Mouse (Mus musculus): ENCODE data around the gene Sept9.

Sept9 gene

DNA sequence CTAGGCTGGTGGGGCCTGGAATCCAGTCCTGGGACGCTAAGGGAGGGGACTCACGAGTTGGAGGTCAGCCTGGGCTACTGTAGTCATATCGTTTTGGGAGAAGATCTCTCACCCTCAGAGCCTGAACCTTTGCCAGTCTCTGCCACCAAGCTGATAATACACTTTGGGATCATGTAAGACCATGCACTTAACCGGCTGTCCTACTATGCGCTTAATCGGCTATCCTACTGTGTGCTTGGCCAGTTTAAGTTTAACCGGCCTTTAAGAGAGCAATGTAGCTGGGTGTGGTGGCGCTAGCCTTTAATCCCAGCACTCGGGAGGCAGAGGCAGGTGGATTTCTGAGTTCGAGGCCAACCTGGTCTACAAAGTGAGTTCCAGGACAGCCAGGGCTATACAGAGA lies 173.1 kb downstream of the Sept9 start:
- WGBS: 89% methylated on average over 10 of the region's 10 CpGs

- 57% methylated on average over 20 of the region's 20 CpGs for WGBS
Observed at GRCm38 (mm10) chr11:117373195-117373594, 173.7 kb downstream of the Sept9 start.

DNA sequence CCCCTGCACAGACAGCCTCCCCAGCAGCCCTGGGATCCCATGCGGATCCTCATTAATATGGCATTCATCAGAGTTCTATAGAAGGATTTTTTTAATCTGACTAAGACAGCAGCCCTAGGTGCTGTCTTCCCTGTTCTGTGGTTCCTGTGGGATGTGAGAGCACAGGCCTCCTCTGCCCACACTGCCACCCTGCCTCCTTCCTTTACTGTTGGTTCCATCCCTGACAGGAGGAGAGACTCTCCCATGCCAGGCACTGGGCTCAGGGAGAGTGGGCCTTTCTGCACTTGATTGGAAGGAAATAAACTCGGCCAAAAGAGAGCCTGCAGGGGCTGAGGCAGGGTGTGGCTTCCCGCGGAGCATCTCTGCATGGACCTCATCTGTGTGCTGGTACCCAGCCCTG lies 174.4 kb downstream of the Sept9 start:
- 40% methylated on average over 4 of the region's 4 CpGs for WGBS

DNA sequence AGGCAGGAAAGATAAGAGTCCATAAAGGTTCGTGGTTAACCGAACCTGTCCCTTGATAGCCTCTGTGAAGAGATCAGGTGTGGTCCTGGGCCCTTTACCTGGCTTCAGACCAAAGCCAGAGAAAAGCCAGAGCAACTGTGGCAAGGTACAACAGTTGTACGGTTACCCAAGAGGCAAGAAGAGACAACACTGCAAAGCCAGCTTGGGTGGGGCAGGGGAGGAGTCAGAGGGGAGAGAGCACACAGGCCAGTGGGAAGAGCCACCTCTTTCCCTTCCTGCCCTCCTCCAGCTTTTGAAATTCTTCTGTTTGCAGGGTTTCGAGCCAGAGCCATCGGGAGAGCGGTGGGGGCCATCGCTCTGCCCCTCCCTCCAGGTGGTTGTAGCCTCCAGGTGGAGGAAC lies 174.8 kb downstream of the Sept9 start:
- WGBS: 77% methylated on average over 7 of the region's 7 CpGs

DNA sequence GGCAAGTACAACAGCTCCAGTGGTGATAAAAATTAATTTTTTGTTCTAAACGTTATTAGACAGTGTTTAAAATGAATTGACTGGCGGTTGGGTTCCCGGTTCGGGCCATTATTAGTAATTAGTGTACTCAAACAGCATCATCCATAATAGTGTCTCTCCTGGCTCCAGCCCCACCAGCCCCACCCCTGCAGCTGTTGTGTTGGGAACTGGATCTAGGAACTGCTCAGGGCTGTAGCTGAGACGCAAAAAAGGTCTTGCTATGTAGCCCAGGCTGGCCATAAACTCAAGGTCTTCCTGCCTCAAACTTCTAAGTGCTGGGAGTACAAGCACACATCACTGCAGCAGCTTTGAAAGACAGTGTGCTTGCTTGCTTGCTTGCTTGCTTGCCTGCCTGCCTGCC lies 180.3 kb downstream of the Sept9 start:
- 68% methylated on average over 5 of the region's 5 CpGs for WGBS

- WGBS: 44% methylated on average over 9 of the region's 9 CpGs
Observed at GRCm38 (mm10) chr11:117384235-117384634, 184.8 kb downstream of the Sept9 start.

- WGBS: under 1% methylated on average over 16 of the region's 16 CpGs
Observed at GRCm38 (mm10) chr11:117384897-117385296, 185.4 kb downstream of the Sept9 start.

DNA sequence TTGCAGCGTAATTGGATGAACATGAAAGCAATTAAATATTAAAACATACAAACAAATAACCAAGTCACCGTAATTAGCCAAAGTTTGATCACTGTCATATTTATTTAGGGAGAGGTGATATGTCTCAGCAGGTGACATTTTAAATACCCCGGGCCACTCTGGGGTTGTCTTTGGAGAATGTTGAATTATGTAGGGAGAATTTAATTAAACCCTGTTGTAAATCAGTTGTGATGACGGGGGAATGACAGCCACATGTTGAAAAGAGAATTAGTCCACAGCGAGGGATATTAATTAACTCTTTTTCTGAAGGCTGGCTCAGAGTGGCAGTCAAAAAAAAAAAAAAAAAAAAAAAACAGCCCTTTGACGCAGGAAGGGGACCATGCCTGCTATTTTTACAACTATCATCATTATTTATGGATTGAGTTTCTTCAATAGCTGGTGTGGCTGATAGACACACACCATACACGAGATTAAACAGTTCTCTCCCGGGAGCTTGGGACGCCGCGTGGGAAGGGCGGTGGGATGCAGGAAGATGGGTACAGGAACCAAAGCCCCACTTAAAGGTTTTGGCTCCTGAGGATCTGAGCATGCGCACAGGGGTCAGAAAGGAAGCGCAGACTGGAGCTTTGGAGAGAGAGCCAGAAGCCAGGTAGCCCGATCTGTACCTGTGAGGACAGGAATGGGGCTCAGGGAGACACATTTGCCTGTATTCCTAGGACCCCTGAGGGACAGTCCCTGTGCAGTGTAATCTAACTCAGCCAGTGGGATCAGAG lies 186.1 kb downstream of the Sept9 start:
- WGBS: 35% methylated on average over 15 of the region's 15 CpGs

DNA sequence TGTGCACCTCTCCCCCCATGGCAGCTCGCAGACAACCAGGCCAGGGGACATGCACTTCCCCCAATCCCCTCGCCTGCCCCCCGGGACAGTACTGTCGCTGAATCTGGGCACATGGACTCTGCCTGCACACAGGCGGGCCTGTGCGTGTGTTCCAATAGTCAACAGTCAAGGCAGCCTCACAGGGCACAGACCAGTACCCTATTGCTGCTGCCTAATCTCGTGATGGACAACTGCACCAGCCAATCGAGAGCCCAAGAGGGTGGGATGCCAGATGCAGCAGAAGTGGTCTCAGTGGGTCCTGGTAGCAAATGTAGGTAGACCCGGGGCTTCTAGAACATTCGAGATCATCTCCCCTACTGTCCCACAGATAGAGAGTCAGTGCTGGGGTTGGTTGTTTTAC lies 187.8 kb downstream of the Sept9 start:
- WGBS: 85% methylated on average over 10 of the region's 10 CpGs

GRCm38 (mm10) chr11:117390001-117390402 lies 190.5 kb downstream of the Sept9 start:
- WGBS: 37% methylated on average over 12 of the region's 12 CpGs

GRCm38 (mm10) chr11:117390774-117391534 lies 191.5 kb downstream of the Sept9 start:
- 62% methylated on average over 7 of the region's 7 CpGs for WGBS

- 89% methylated on average over 2 of the region's 2 CpGs for WGBS
Observed at GRCm38 (mm10) chr11:117392251-117392650, 192.8 kb downstream of the Sept9 start.

- WGBS: 67% methylated on average over 4 of the region's 4 CpGs
Observed at GRCm38 (mm10) chr11:117393715-117394114, 194.3 kb downstream of the Sept9 start.

DNA sequence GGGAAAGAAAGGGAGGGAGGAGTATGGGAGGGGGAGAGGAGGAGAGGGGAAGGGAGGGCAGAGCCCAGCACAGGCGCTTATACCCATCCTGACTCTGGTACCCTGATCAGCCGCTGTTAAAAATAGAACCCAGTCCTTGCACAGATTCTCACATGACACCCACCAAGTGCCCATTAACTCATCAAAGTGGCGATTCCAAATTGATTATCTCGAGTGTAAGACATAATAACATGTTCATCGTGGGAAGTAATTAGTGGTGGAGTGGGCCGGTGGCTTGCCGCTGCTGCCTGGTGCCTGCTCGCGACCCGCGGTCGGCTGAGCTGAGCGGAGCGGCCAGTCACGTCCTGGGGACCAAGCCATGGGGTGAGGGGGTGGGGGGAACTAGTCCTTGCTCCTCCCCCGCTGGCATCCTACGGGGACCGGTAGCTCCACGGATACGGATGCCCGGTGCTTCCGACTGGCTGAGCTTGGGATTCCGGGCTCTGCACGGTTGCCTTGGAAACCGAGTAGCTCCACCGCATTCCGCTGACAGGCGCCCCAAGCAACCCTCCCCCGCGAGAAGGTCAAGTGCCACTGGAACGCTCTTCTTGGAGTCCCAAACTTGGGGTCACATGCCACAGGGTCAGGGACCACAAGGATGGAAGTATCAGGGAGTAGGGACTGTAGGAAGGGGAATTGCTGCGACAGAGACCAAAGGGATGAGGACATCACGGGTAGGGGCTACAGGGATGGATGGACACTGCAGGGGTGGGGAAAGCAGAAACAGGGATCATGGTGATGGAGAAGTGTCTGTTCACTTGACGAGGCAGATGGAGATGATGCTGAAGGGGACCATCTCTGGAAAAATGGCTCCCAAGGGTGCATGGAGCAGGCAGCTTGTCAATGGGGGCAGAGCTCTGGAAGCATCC lies 195.0 kb downstream of the Sept9 start:
- 2% methylated on average over 34 of the region's 34 CpGs for WGBS

DNA sequence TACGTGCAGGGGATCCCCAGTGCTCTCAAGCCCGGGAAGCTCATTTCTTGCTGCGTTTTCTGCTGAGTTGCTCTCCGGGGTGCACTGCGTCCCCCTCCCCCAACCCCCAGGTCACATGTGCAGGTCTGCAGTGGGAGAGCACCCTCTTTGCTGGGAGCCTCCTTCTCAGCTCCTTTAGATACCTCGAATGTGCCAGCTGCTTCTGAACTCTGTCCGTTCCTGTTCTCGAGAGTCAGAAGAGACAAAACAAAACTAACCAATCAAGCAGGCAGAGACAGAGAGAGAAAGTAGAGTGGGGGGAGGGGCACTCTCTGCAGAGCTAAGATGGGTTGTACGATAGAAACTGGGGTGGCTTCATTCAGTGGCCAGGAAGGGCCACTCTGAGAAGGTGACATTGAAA lies 195.8 kb downstream of the Sept9 start:
- 5% methylated on average over 9 of the region's 9 CpGs for WGBS

DNA sequence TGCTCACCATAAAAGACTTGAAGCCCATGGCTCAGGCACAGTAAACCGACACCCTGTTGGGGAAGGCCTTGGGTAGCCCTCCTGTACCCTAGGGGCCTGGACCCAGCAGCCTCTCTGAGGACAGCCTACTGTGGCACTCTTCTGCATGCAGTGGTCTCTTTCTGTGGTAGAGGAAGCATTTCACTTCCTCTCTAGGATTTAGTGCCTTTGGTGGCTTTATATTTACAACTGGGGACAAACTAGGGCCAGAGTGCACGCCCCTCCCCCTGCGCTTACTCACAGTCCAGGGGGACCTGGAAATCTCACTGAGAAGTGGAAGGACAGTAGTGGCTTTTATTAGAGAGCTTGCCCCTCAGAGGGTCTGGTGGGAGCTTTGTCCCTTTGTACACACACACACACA lies 197.5 kb downstream of the Sept9 start:
- WGBS: 91% methylated on average over 3 of the region's 3 CpGs

- 54% methylated on average over 4 of the region's 4 CpGs for WGBS
Observed at GRCm38 (mm10) chr11:117397755-117398154, 198.3 kb downstream of the Sept9 start.

GRCm38 (mm10) chr11:117398191-117398590 lies 198.7 kb downstream of the Sept9 start:
- 51% methylated on average over 7 of the region's 7 CpGs for WGBS

- WGBS: 89% methylated on average over 10 of the region's 10 CpGs
Observed at GRCm38 (mm10) chr11:117401583-117402367, 202.3 kb downstream of the Sept9 start.

DNA sequence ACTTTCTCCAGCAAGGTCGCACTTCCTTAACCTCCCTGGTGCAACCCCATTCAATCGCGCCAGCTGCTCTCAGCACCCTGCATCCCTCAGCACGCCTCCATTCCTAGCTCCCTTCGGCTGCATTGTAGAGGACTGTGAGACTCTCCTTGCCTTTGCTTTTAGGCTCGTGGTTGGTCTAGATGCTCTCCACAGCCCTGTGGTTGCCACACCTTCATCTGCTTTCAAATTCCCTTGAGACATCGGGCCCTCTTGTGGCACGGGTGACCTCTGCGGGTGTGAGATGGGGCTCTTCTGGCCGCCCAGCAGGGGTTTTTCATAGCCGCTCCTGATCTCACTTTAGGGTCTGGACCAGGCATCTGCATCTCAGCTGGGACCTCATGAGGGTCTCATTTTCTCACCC lies 203.1 kb downstream of the Sept9 start:
- 87% methylated on average over 11 of the region's 11 CpGs for WGBS

DNA sequence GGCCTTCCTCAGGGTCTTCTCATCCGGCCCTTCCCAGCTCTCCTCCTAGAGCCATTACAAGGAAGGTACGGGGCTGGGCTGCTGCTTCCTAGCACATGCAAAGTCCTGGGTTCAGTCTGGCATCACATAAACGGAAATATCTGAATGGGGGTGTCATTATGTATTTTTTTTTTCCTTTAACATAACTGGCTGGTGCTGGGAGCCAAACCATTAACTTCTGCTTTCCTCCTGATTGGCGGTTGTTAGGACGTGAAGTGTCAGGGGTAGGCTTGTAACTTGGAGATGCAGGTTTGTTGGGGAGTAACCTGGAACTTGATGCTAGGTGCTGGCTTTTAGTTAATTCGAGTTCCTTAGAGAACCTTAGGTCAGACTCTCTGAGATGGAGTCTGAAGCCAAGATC lies 203.6 kb downstream of the Sept9 start:
- 82% methylated on average over 6 of the region's 6 CpGs for WGBS
